Mouse (Mus musculus): ENCODE results near the gene Stk4. TPM values are rescaled to one million over a fixed set of nuclear protein-coding genes. Genes with fewer than 3 reads are reported as not detected.
A peak's percentile ranks its signal among the peaks of the same experiment; 100 is the strongest.

The Stk4 gene
- total RNA-seq, 1 experiment, result 58.5 TPM

GRCm38 (mm10) chr2:164184145-164184719 is 114.1 kb downstream of the Stk4 start:
- in situ Hi-C loops (cut with MboI; ENCODE audit: low sequenced_read_pairs in 2 of 2, unreplicated experiment in 2 of 2), result no loop called here
- DNase-seq (ENCODE audit: low read depth, low spot score), result peak; percentile 13
- no peak overlapping the region for H3K27ac ChIP-seq (ENCODE audit: insufficient read depth, low read depth, low read length, poor library complexity, severe bottlenecking)
- no peak overlapping the region for H3K4me3 ChIP-seq (ENCODE audit: insufficient read depth in 1 of 2, low read depth in 1 of 2, low read length in 2 of 2, poor library complexity in 1 of 2, severe bottlenecking in 1 of 2)
- no peaks in the 10 kb centered on the region for H3K36me3 ChIP-seq (ENCODE audit: control insufficient read depth, insufficient read depth, low read length, poor library complexity, severe bottlenecking)
- H3K9ac ChIP-seq (ENCODE audit: insufficient read depth, low read depth, low read length, poor library complexity, severe bottlenecking), result no peak overlapping the region
- TF ChIP-seq HCFC1 (IDR thresholded peaks at IDR 0.05; ENCODE audit: borderline replicate concordance, insufficient read depth, low read length), result no peak
- no peak for TF ChIP-seq ZC3H11A (IDR thresholded peaks at IDR 0.05; ENCODE audit: borderline replicate concordance, low read depth, low read length)
- no peak for TF ChIP-seq MAFK (IDR thresholded peaks at IDR 0.05; ENCODE audit: insufficient read depth, low read depth, low read length)
- no peak for TF ChIP-seq CHD2 (IDR thresholded peaks at IDR 0.05; ENCODE audit: low read depth, low read length)
- no peak for TF ChIP-seq ZNF384 (IDR thresholded peaks at IDR 0.05; ENCODE audit: low read depth, low read length)
- H3K9me3 ChIP-seq (ENCODE audit: control insufficient read depth, insufficient read depth, low read depth, low read length), result no peaks in the 10 kb centered on the region
- H3K4me1 ChIP-seq (ENCODE audit: control insufficient read depth in 2 of 2, insufficient read depth in 2 of 2, low read length in 2 of 2, poor library complexity in 1 of 2), result peaks cover 0 to 5% of the 10 kb centered on the region in 2 experiments; a peak in 1 of 4 replicates

- H3K4me3 ChIP-seq (ENCODE audit: insufficient read depth in 1 of 2, low read depth in 1 of 2, low read length in 2 of 2, poor library complexity in 1 of 2, severe bottlenecking in 1 of 2), result no peak overlapping the region
- in situ Hi-C loops (cut with MboI; ENCODE audit: low sequenced_read_pairs in 2 of 2, unreplicated experiment in 2 of 2), result no loop called here
- H3K9ac ChIP-seq (ENCODE audit: insufficient read depth, low read depth, low read length, poor library complexity, severe bottlenecking), result no peak overlapping the region
- H3K9me3 ChIP-seq (ENCODE audit: control insufficient read depth, insufficient read depth, low read depth, low read length), result no peaks in the 10 kb centered on the region
- no peak for DNase-seq (ENCODE audit: low read depth, low spot score)
- TF ChIP-seq ZNF384 (IDR thresholded peaks at IDR 0.05; ENCODE audit: low read depth, low read length), result no peak
- no peak for TF ChIP-seq HCFC1 (IDR thresholded peaks at IDR 0.05; ENCODE audit: borderline replicate concordance, insufficient read depth, low read length)
- no peak for TF ChIP-seq MAFK (IDR thresholded peaks at IDR 0.05; ENCODE audit: insufficient read depth, low read depth, low read length)
- TF ChIP-seq CHD2 (IDR thresholded peaks at IDR 0.05; ENCODE audit: low read depth, low read length), result no peak
- TF ChIP-seq ZC3H11A (IDR thresholded peaks at IDR 0.05; ENCODE audit: borderline replicate concordance, low read depth, low read length), result no peak
- H3K27ac ChIP-seq (ENCODE audit: insufficient read depth, low read depth, low read length, poor library complexity, severe bottlenecking), result no peak overlapping the region
- peaks cover 0 to 5% of the 10 kb centered on the region in 2 experiments; a peak in 1 of 4 replicates for H3K4me1 ChIP-seq (ENCODE audit: control insufficient read depth in 2 of 2, insufficient read depth in 2 of 2, low read length in 2 of 2, poor library complexity in 1 of 2)
- H3K36me3 ChIP-seq (ENCODE audit: control insufficient read depth, insufficient read depth, low read length, poor library complexity, severe bottlenecking), result no peaks in the 10 kb centered on the region
These were observed 118.6 kb downstream of the Stk4 start for GRCm38 (mm10) chr2:164188722-164189121.

DNA sequence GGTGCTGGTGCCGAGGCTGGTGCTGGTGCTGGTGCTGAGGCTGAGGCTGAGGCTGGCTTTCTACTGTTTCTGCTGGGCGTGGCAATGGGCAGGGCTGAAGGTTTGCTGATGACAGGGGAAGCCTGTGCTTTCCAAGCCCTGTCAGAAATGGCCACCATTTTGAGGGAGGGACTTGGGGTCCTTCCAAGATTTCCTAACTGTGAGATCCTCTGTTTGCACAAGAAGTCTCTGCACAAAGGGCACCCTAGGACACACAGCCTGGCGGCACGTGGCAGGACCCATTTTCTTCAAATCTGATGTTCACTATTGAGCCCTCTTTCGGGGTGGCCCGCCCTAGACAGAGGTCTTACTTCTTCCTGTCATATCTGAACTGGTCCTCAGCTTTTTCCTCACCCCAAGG is 120.5 kb downstream of the Stk4 start, which contains the start of gene Wfdc12:
TSS of gene Wfdc12 (minus strand) at position 33 of the 400 bp plus-strand sequence.
- Histone ChIP-seq H3K27ac (ENCODE audit: insufficient read depth, low read depth, low read length, poor library complexity, severe bottlenecking) (no peak within 1 kb of the TSS), H3K4me1 (ENCODE audit: control insufficient read depth in 2 of 2, insufficient read depth in 2 of 2, low read length in 2 of 2, poor library complexity in 1 of 2) (no peaks in the 10 kb centered on the region), H3K9me3 (ENCODE audit: control insufficient read depth, insufficient read depth, low read depth, low read length) (no peaks in the 10 kb centered on the region), H3K4me3 (ENCODE audit: insufficient read depth in 1 of 2, low read depth in 1 of 2, low read length in 2 of 2, poor library complexity in 1 of 2, severe bottlenecking in 1 of 2) (no peak within 1 kb of the TSS), H3K9ac (ENCODE audit: insufficient read depth, low read depth, low read length, poor library complexity, severe bottlenecking) (no peak within 1 kb of the TSS), H3K36me3 (ENCODE audit: control insufficient read depth, insufficient read depth, low read length, poor library complexity, severe bottlenecking) (no peaks in the 10 kb centered on the region)
- TF ChIP-seq MAFK (IDR thresholded peaks at IDR 0.05; ENCODE audit: insufficient read depth, low read depth, low read length) (no peak), CHD2 (IDR thresholded peaks at IDR 0.05; ENCODE audit: low read depth, low read length) (no peak), ZC3H11A (IDR thresholded peaks at IDR 0.05; ENCODE audit: borderline replicate concordance, low read depth, low read length) (no peak), HCFC1 (IDR thresholded peaks at IDR 0.05; ENCODE audit: borderline replicate concordance, insufficient read depth, low read length) (no peak), ZNF384 (IDR thresholded peaks at IDR 0.05; ENCODE audit: low read depth, low read length) (no peak)
- in situ Hi-C loops (cut with MboI; ENCODE audit: low sequenced_read_pairs in 2 of 2, unreplicated experiment in 2 of 2), result no loop called here
- DNase-seq (ENCODE audit: low read depth, low spot score), result no peak

- no peak for DNase-seq (ENCODE audit: low read depth, low spot score)
- Histone ChIP-seq H3K9me3 (ENCODE audit: control insufficient read depth, insufficient read depth, low read depth, low read length) (no peaks in the 10 kb centered on the region), H3K27ac (ENCODE audit: insufficient read depth, low read depth, low read length, poor library complexity, severe bottlenecking) (no peak overlapping the region), H3K36me3 (ENCODE audit: control insufficient read depth, insufficient read depth, low read length, poor library complexity, severe bottlenecking) (no peaks in the 10 kb centered on the region), H3K4me3 (ENCODE audit: insufficient read depth in 1 of 2, low read depth in 1 of 2, low read length in 2 of 2, poor library complexity in 1 of 2, severe bottlenecking in 1 of 2) (no peak overlapping the region), H3K4me1 (ENCODE audit: control insufficient read depth in 2 of 2, insufficient read depth in 2 of 2, low read length in 2 of 2, poor library complexity in 1 of 2) (no peaks in the 10 kb centered on the region), H3K9ac (ENCODE audit: insufficient read depth, low read depth, low read length, poor library complexity, severe bottlenecking) (no peak overlapping the region)
- no peak for TF ChIP-seq ZNF384 (IDR thresholded peaks at IDR 0.05; ENCODE audit: low read depth, low read length)
- no peak for TF ChIP-seq MAFK (IDR thresholded peaks at IDR 0.05; ENCODE audit: insufficient read depth, low read depth, low read length)
- TF ChIP-seq ZC3H11A (IDR thresholded peaks at IDR 0.05; ENCODE audit: borderline replicate concordance, low read depth, low read length), result no peak
- TF ChIP-seq CHD2 (IDR thresholded peaks at IDR 0.05; ENCODE audit: low read depth, low read length), result no peak
- TF ChIP-seq HCFC1 (IDR thresholded peaks at IDR 0.05; ENCODE audit: borderline replicate concordance, insufficient read depth, low read length), result no peak
- in situ Hi-C loops (cut with MboI; ENCODE audit: low sequenced_read_pairs in 2 of 2, unreplicated experiment in 2 of 2), result no loop called here
These were observed 122.2 kb downstream of the Stk4 start for GRCm38 (mm10) chr2:164192279-164192678.

Measured in ES-E14 (cell line).